Mouse (Mus musculus): ENCODE results near the gene Slc30a4. TPM values are rescaled to one million over a fixed set of nuclear protein-coding genes. Genes with fewer than 3 reads are reported as not detected.

Slc30a4 gene
- polyA plus RNA-seq (2016; fragmentation: Nextera tagmentation; extraction: Ambion mirVana): 3.3 and 4.1 TPM in 2 replicates

DNA sequence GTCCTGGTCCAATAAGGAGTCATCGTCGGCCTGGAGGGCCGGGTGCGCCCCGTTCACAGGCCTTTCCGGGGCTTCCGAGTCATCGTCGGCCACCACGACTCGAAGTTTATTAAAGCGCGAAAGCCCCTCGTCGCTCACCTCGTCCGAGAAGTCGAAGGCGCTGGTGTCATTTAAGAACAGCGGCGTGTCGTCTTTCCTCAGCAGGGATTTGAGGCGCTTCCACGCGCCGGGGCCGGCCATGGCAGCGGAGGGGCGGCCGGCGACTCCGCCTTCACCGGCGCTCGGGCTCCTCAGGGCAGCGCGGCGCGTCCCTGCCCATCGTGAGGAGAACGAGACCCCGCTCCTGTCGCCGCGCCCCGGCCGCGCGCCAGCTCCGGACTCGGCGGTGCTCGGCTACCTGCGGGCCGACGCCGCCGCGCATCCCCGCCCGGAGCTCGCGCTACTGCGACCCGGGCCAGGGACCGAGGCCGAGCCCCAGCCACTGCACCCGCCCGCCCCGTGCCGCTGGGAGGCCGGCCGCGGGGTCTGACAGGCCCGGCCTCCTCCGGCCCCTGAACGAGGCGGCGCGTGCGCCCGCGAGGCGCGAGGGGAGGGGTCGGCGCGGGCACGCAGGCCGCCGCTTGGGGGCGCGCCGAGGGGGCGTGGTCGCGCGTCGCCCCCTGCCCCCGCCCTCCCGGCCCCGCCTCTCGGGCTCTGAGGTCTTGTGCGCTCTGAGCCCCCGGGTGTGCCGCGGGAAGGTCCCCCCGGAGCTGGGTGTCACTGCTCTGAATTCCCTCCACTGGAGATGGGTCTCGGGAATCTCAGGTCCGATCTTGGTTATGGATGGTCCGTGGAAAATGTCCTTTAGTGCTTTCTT is at the start of gene Slc30a4:
Slc30a4 (minus strand) TSS at position 483 of the 856 bp plus-strand sequence.
- no peaks in the 10 kb centered on the region for H3K9me3 ChIP-seq (replicated peaks)
- peak within 1 kb of the TSS; percentile 86 for H3K27ac ChIP-seq (replicated peaks)
- H3K27me3 ChIP-seq (ENCODE audit: low read depth, poor library complexity, severe bottlenecking): peaks cover 41% of the 10 kb centered on the region
- peak within 1 kb of the TSS; percentile 77 for H3K4me3 ChIP-seq
- peak; percentile 84 for DNase-seq (ENCODE audit: low spot score)
- peaks cover 16% of the 10 kb centered on the region for H3K4me1 ChIP-seq
- no peaks in the 10 kb centered on the region for H3K36me3 ChIP-seq
- under 1% methylated on average over 110 of the region's 111 CpGs for WGBS

DNA sequence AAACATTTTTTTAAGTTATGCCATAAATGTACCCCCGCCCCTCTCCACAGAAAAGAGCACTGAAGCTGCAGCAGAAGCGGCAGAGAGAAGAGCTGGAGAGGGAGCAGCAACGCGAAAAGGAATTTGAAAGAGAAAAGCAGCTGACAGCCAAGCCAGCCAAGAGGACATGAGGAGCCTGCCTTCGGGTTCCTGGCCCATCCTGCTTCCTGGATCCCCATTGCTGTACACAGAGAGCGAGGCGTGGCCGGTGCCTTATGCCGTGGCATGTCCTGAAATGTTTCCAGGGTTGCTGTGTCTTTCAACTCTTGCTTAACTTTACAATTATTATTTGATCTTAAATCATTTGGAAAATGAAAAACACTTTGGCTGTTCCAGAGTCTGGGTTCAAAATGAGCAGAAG is 44.0 kb upstream of the Slc30a4 start:
- WGBS: 93% methylated on average over 9 of the region's 9 CpGs
- H3K27ac ChIP-seq (replicated peaks): no peak overlapping the region
- H3K9me3 ChIP-seq (replicated peaks): no peaks in the 10 kb centered on the region
- H3K36me3 ChIP-seq: peaks cover 61% of the 10 kb centered on the region
- no peak for DNase-seq (ENCODE audit: low spot score)
- no peaks in the 10 kb centered on the region for H3K27me3 ChIP-seq (ENCODE audit: low read depth, poor library complexity, severe bottlenecking)
- H3K4me1 ChIP-seq: no peaks in the 10 kb centered on the region
- no peak overlapping the region for H3K4me3 ChIP-seq

DNA sequence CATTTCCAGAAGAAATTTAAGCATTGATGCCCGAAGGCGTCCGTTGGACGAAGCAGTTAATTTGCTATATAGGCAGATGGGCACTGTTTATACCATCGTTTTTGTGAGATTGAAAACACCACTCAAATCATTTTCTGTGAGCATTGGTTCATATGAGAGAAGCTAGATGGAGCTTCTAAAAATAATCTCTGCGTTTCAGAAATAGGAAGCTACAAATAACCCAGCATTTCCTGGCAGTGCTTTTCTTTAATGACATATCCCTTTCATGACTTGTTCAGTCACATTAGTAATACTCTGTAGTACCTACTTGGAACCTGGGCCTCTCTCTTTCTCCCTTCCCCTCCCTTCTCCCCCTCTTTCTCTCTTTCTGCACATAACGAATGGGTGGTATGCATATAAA is 36.6 kb upstream of the Slc30a4 start:
- peaks cover 14% of the 10 kb centered on the region for H3K36me3 ChIP-seq
- H3K9me3 ChIP-seq (replicated peaks): no peaks in the 10 kb centered on the region
- no peak for DNase-seq (ENCODE audit: low spot score)
- peaks cover 11% of the 10 kb centered on the region for H3K27me3 ChIP-seq (ENCODE audit: low read depth, poor library complexity, severe bottlenecking)
- 42% methylated on average over 7 of the region's 7 CpGs for WGBS
- peak overlapping the region; percentile 94 for H3K27ac ChIP-seq (replicated peaks)
- peak overlapping the region; percentile 88 for H3K4me3 ChIP-seq
- H3K4me1 ChIP-seq: peaks cover 16% of the 10 kb centered on the region

DNA sequence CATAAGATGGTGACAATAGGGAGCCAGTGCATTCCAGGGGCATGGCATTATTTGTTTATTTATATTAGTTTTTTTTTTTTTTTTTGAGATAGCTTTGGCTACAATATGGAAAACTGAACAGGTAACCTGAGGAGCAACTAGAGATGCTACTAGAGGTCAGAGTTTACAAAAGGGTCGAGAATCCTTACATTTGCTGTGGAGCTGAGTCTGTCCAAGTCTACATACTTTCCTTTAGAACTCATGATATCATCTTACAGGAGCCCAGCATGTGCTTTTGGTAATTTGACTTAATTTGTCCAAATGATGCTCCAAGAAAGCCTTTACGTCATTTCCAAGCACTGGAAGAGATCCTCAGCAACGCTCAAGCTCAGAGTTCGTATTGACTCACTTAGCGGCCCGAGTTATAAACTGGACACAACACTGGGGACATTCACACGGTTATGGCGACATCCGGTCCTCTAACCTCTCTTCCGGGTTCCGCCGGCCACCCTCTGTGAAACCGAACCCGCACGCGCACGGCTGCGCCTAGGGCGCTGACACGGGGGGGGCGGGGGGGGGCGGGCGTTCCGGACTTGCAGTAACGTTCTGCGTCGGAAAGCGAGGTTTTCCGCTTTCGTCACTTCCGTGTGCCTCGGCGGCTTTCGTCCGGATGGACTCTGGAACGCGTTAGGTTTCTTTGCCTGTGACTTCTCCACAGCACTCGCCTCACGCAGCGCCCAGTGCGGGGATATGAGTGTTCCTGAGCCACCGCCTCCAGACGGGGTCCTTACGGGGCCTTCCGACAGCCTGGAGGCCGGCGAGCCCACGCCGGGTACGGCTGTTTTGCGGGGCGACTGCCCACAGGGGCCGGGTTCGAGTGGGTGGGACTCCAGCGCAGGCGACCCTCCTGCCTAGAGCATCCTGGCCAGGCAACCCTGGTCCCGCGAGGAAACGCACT is 35.7 kb upstream of the Slc30a4 start, which contains the start of gene Bloc1s6:
Bloc1s6 (plus strand) TSS at position 610 of the 937 bp plus-strand sequence.
- Histone ChIP-seq H3K27ac (replicated peaks) (peak within 1 kb of the TSS; percentile 94), H3K9me3 (replicated peaks) (no peaks in the 10 kb centered on the region), H3K27me3 (ENCODE audit: low read depth, poor library complexity, severe bottlenecking) (peaks cover 11% of the 10 kb centered on the region), H3K4me3 (peak within 1 kb of the TSS; percentile 88), H3K4me1 (peaks cover 16% of the 10 kb centered on the region), H3K36me3 (0 out of 2 replicates have a peak, but pooled peaks cover 5% of the 10 kb centered on the region)
- peak; percentile 93 for DNase-seq (ENCODE audit: low spot score)
- WGBS: 1% methylated on average over 52 of the region's 59 CpGs

DNA sequence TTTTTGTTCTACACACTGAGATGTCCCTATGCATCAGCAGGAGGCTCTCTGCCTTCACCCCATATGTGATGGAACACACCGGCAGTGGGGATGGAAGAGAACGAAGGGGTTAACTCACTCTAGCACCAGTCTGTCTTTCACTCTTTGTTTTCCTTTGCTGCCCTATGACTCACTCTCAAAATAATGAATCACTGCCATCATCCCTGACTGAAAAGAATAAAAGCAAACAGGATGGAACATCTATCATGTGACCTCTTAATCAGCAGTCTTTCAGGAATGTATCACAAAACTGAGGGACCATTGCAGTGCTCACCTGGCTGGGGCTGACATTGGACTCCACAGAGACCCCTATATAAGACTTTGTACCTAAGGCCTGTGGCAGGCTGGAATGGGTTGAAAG is 29.0 kb upstream of the Slc30a4 start:
- DNase-seq (ENCODE audit: low spot score): no peak
- 89% methylated on average over 2 of the region's 2 CpGs for WGBS
- no peaks in the 10 kb centered on the region for H3K36me3 ChIP-seq
- H3K4me1 ChIP-seq: no peaks in the 10 kb centered on the region
- no peak overlapping the region for H3K27ac ChIP-seq (replicated peaks)
- H3K27me3 ChIP-seq (ENCODE audit: low read depth, poor library complexity, severe bottlenecking): peaks cover 11% of the 10 kb centered on the region
- H3K9me3 ChIP-seq (replicated peaks): no peaks in the 10 kb centered on the region
- no peak overlapping the region for H3K4me3 ChIP-seq

DNA sequence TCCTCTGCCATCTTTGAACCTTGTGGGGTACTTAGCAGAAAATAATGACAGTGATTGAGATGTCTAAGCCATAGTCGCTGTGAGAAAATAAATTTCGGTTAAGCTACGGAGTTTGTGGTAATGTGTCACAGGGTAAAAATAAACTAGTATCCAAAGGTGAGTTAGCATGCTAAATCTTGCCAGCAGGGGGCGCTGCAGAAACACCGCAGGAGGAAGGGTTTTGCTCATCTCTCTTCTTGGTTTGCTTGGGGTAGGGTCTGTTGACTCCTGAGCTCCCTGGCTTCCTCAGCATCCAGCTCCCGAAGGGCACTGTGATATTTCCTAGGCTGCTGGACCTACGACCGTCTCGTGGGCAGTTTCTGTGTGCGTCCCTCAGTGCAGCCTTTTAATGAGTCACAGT is 23.1 kb upstream of the Slc30a4 start:
- Histone ChIP-seq H3K27ac (replicated peaks) (no peak overlapping the region), H3K9me3 (replicated peaks) (no peaks in the 10 kb centered on the region), H3K27me3 (ENCODE audit: low read depth, poor library complexity, severe bottlenecking) (no peaks in the 10 kb centered on the region), H3K36me3 (no peaks in the 10 kb centered on the region), H3K4me1 (no peaks in the 10 kb centered on the region), H3K4me3 (no peak overlapping the region)
- DNase-seq (ENCODE audit: low spot score): peak; percentile 23
- 61% methylated on average over 10 of the region's 10 CpGs for WGBS

DNA sequence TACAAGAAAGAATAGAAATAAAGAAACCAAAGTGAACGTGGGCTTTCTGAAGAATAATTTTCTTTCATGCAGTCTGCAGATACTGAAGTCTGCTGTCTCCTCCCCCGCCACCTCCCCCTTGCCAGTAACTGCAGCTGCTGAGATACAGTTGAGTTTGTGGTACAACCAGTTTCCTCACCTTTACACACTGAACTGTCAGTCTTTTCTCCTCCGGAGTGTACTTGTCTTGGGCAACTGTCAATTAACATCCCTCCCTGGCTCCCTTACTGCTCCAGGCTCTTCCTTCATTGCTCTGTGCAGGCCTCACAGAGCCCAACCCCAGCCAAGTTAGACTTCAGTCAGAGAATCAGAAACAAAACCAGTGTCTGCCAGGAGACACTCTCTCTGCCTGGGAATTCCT is 18.1 kb upstream of the Slc30a4 start:
- Histone ChIP-seq H3K27ac (replicated peaks) (no peak overlapping the region), H3K9me3 (replicated peaks) (no peaks in the 10 kb centered on the region), H3K4me3 (no peak overlapping the region), H3K4me1 (no peaks in the 10 kb centered on the region), H3K27me3 (ENCODE audit: low read depth, poor library complexity, severe bottlenecking) (no peaks in the 10 kb centered on the region), H3K36me3 (no peaks in the 10 kb centered on the region)
- 82% methylated on average over 3 of the region's 3 CpGs for WGBS
- DNase-seq (ENCODE audit: low spot score): no peak

DNA sequence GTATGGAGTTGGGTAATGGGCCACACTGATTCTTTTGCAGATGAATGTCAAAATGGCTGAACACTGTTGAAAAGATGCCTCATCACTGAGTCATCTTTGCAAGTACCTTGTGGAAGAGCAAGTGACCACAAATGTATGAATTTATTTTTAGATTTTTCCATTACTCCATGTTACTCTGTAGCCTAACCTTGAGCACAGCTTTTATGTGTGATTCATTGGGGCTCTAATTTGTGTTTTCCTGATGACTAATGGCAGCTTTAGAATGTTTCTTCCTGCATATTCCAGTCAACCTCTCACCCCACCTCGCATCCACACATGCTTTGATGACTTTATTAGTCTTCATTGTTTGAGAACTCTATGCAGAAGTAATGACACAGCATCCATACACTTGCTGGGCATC is 16.8 kb upstream of the Slc30a4 start:
- Histone ChIP-seq H3K27ac (replicated peaks) (no peak overlapping the region), H3K4me3 (no peak overlapping the region), H3K9me3 (replicated peaks) (no peaks in the 10 kb centered on the region), H3K4me1 (no peaks in the 10 kb centered on the region), H3K27me3 (ENCODE audit: low read depth, poor library complexity, severe bottlenecking) (no peaks in the 10 kb centered on the region), H3K36me3 (no peaks in the 10 kb centered on the region)
- WGBS: 84% methylated on average over 1 of the region's 1 CpGs
- no peak for DNase-seq (ENCODE audit: low spot score)

DNA sequence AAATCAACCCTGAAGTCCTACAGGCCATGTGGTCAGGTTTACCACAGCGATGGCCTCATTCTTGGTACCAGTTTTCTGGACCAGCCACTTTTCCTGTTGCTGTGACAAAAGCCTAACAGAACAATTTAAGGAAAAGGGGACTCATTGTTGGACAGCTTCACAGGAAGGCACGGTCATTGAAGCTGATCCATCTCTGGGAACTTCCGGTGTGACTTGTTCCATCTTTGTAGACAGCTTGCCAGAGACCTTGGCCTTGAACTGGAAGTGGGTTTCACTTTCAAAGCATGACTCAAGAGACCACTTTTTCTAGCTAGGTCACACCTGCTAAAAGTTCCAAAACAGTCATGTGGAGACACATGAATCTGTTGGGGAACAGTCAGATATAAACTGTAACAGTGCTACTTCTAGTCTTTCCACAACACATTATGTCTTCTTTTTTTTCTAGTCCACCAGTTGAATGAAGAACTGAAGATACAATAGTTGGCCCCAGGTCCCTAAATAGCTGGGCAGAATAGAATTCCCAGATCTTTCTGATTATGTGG is 13.9 kb upstream of the Slc30a4 start:
- WGBS: 87% methylated on average over 3 of the region's 3 CpGs
- no peaks in the 10 kb centered on the region for H3K36me3 ChIP-seq
- no peaks in the 10 kb centered on the region for H3K4me1 ChIP-seq
- no peaks in the 10 kb centered on the region for H3K27me3 ChIP-seq (ENCODE audit: low read depth, poor library complexity, severe bottlenecking)
- H3K4me3 ChIP-seq: no peak overlapping the region
- no peak for DNase-seq (ENCODE audit: low spot score)
- H3K27ac ChIP-seq (replicated peaks): no peak overlapping the region
- no peaks in the 10 kb centered on the region for H3K9me3 ChIP-seq (replicated peaks)

DNA sequence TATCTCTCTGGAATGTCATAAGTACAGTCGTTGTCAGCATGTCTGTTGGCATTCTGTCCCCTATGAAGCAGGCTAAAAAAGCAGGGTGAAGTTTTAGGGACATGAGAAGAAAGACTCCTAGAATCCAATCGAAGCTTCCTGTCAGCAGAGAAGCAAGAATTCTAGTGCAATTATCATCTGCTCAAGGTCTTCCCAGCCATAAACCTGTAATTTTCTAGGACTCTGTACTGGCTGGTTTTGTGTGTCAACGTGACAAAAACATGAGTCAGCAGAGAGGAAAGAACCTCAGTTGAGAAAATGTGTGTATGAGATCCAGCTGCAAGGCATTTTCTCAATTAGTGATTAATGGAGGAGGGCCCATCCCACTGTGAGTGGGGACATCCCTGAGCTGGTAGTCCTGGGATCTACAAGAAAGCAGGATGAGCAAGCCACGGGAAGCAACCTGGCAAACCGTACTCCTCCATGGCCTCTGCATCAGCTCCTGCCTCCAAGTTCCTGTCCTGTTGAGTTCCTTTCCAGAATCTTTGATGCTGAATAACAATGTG is 12.8 kb upstream of the Slc30a4 start:
- whole genome bisulfite sequencing: 83% methylated on average over 5 of the region's 5 CpGs
- no peaks in the 10 kb centered on the region for H3K4me1 ChIP-seq
- no peaks in the 10 kb centered on the region for H3K36me3 ChIP-seq
- no peaks in the 10 kb centered on the region for H3K9me3 ChIP-seq (replicated peaks)
- H3K27me3 ChIP-seq (ENCODE audit: low read depth, poor library complexity, severe bottlenecking): no peaks in the 10 kb centered on the region
- DNase-seq (ENCODE audit: low spot score): no peak
- H3K27ac ChIP-seq (replicated peaks): no peak overlapping the region
- H3K4me3 ChIP-seq: no peak overlapping the region

DNA sequence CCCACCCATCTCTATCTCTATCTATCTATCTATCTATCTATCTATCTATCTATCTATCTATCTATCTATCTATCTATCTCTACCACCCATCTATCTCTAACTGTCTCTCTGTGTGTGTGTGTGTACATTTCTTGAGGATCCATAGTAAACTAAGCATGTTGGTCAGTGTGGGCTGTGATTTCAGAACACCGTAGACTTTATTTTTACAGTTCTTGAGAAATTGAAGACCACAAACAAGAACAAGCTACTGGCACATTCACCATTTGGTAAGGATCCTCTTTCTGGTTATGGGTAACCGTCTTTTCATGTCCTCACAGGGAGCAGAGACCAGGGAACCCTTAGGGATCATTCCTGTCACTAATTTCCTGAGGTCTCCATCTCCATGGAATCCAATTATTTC is 10.4 kb upstream of the Slc30a4 start:
- H3K27ac ChIP-seq (replicated peaks): no peak overlapping the region
- H3K4me1 ChIP-seq: no peaks in the 10 kb centered on the region
- WGBS: 81% methylated on average over 2 of the region's 2 CpGs
- no peaks in the 10 kb centered on the region for H3K36me3 ChIP-seq
- no peak overlapping the region for H3K4me3 ChIP-seq
- no peaks in the 10 kb centered on the region for H3K27me3 ChIP-seq (ENCODE audit: low read depth, poor library complexity, severe bottlenecking)
- no peak for DNase-seq (ENCODE audit: low spot score)
- H3K9me3 ChIP-seq (replicated peaks): no peaks in the 10 kb centered on the region

DNA sequence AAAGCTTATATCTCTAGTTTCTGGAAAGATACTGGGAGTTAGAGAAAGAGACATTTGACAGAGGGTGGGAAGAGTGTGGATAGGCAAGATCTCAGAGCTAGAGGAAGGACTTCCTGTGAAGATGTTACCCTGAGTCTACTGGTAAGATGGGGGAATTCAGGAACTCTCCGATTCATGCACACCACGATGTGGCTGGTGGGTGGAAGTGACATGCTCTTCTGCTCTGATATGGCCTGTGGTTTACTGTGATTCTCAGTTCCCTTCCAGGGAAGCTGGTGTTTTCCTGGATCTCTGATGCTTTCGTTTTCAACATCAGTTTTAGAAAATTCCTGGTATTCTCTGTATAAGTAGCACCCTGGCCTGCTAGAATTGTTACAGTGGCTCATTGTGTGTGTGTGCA is 9.4 kb upstream of the Slc30a4 start:
- 79% methylated on average over 3 of the region's 3 CpGs for WGBS
- Histone ChIP-seq H3K27me3 (ENCODE audit: low read depth, poor library complexity, severe bottlenecking) (no peaks in the 10 kb centered on the region), H3K27ac (replicated peaks) (no peak overlapping the region), H3K9me3 (replicated peaks) (no peaks in the 10 kb centered on the region), H3K36me3 (no peaks in the 10 kb centered on the region), H3K4me3 (no peak overlapping the region), H3K4me1 (no peaks in the 10 kb centered on the region)
- DNase-seq (ENCODE audit: low spot score): no peak
